Mouse (Mus musculus): ENCODE measurements at regions not wholly inside any gene's neighbourhood (a gene's known extent, or its start where the extent isn't known, plus 50 kb on each side); places are given as distances from the start of the nearest gene placed in this dataset.

DNA sequence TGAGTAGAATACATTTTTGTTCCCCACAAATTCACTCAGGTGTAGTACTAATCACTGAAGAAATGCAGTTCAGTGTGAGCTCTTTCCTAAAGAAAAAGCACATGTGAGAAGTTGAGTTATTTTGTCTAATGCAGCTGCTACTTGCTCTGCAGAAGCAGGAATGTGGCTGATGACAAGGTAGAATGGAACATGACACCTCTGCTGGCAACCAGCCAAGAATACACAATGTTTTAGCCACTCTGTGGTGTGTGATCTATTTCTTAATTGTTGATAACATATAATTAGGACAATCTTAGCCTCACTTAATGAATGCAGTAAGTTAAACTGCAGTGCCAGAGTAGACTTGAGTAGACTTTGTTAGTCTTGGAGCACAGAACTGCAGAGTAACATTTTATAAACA, 53.0 kb upstream of the Mef2c start:
- DNase-seq (ENCODE audit: low spot score) (peak; percentile 73), ATAC-seq (replicated peaks; ENCODE audit: insufficient number of reproducible peaks, low FRiP score, low TSS enrichment, low read depth) (no peak; the same call in 1 of the 2 replicates)
- Histone ChIP-seq H3K4me2 (ENCODE audit: low read depth, low read length) (no peak overlapping the region), H3K4me3 (ENCODE audit: low read depth, low read length) (no peak overlapping the region), H3K36me3 (replicated peaks; ENCODE audit: control insufficient read depth, insufficient read depth, low read depth, low read length) (no peaks in the 10 kb centered on the region), H3K4me1 (ENCODE audit: control insufficient read depth, insufficient read depth, low read length) (no peaks in the 10 kb centered on the region), H3K27ac (replicated peaks; ENCODE audit: low read depth, low read length) (no peak overlapping the region), H3K9me3 (replicated peaks; ENCODE audit: control insufficient read depth, low read length) (no peaks in the 10 kb centered on the region), H3K9ac (replicated peaks; ENCODE audit: low read length) (no peak overlapping the region), H3K27me3 (ENCODE audit: control insufficient read depth, insufficient read depth, low read length) (no peaks in the 10 kb centered on the region)

GRCm38 (mm10) chr13:83452987-83453386, 50.8 kb upstream of the Mef2c start:
- WGBS = 83% methylated on average over 4 of the region's 4 CpGs
- H3K4me1 ChIP-seq (ENCODE audit: control insufficient read depth, insufficient read depth, low read length) = no peaks in the 10 kb centered on the region
- ATAC-seq (replicated peaks; ENCODE audit: insufficient number of reproducible peaks, low FRiP score, low TSS enrichment, low read depth) (no peak), DNase-seq (ENCODE audit: low spot score) (no peak)
- no peak overlapping the region for H3K4me2 ChIP-seq (ENCODE audit: low read depth, low read length)
- H3K27me3 ChIP-seq (ENCODE audit: control insufficient read depth, insufficient read depth, low read length) = no peaks in the 10 kb centered on the region
- H3K27ac ChIP-seq (replicated peaks; ENCODE audit: low read depth, low read length) = no peak overlapping the region
- no peak overlapping the region for H3K9ac ChIP-seq (replicated peaks; ENCODE audit: low read length)
- no peak overlapping the region for H3K4me3 ChIP-seq (ENCODE audit: low read depth, low read length)
- H3K9me3 ChIP-seq (replicated peaks; ENCODE audit: control insufficient read depth, low read length) = no peaks in the 10 kb centered on the region
- H3K36me3 ChIP-seq (replicated peaks; ENCODE audit: control insufficient read depth, insufficient read depth, low read depth, low read length) = no peaks in the 10 kb centered on the region

Data from embryonic facial prominence, embryonic 11.5 days (tissue).